Mouse (Mus musculus) heart, adult 2 months (tissue): ENCODE measurements around the gene Tada3. TPM values are rescaled to one million over a fixed set of nuclear protein-coding genes. Genes with fewer than 3 reads are reported as not detected.

Source experiments
- DNase-seq, 2 experiments: peaks; one replicate each; pipeline ENCODE4 v3.0.0; 2021
- H3K27ac ChIP-seq: fragments of 200-600 bp; 2 replicates; pipeline ENCODE4 v1.8.1; 2022
- H3K27me3 ChIP-seq: fragments of 200-500 bp; 2 replicates; pipeline ENCODE4 v1.6.1; 2012; ENCODE audit warnings: mild to moderate bottlenecking, low read length, inconsistent platforms, mixed read lengths; ENCODE audit not compliant: control insufficient read depth, insufficient read depth
- H3K36me3 ChIP-seq: fragments of 200-500 bp; 2 replicates; pipeline ENCODE4 v1.6.1; 2012; ENCODE audit warnings: low read length, inconsistent platforms; ENCODE audit not compliant: control insufficient read depth, insufficient read depth
- H3K4me1 ChIP-seq: fragments of 200-500 bp; 2 replicates; pipeline ENCODE4 v1.6.1; 2011; ENCODE audit warnings: low read length; ENCODE audit not compliant: control insufficient read depth, insufficient read depth
- H3K4me3 ChIP-seq: fragments of 200-600 bp; 2 replicates; pipeline ENCODE4 v1.8.1; 2022
- H3K79me2 ChIP-seq: fragments of 200-500 bp; replicated peaks from 2 replicates; pipeline ENCODE4 v1.6.1; 2012; ENCODE audit warnings: mild to moderate bottlenecking, inconsistent platforms, low read length, moderate library complexity, mixed read lengths; ENCODE audit not compliant: control insufficient read depth, insufficient read depth
- H3K9ac ChIP-seq: fragments of 200-500 bp; 2 replicates; pipeline ENCODE4 v1.6.1; 2012; ENCODE audit warnings: low read depth, mild to moderate bottlenecking, control low read depth, inconsistent platforms, low read length, mixed read lengths
- CTCF ChIP-seq: fragments of 200-600 bp; IDR thresholded peaks from 2 replicates; pipeline ENCODE4 v1.8.1; 2022; ENCODE audit warnings: antibody characterized with exemption, mild to moderate bottlenecking, moderate library complexity
- EP300 ChIP-seq: fragments of 200-500 bp; IDR thresholded peaks from 2 replicates; pipeline ENCODE4 v1.6.1; 2011; ENCODE audit warnings: low read depth, low read length, control low read depth; ENCODE audit not compliant: insufficient read depth
- POLR2A ChIP-seq: fragments of 200-500 bp; IDR thresholded peaks from 2 replicates; pipeline ENCODE4 v1.6.1; 2011; ENCODE audit warnings: mild to moderate bottlenecking, low read depth, low read length, control low read depth; ENCODE audit not compliant: insufficient read depth
- WGBS: fragments of 180-500 bp; shearing (Covaris S2); methylation state at CpG from one replicate; pipeline ENCODE4 v1.1.7; 2018; 5-methylcytosine and 5-hydroxymethylcytosine counted together
- intact Hi-C: fragments of 180-260 bp; cut with DNase I; formaldehyde crosslinking; loops from one replicate; pipeline ENCODE4 v1.15.1; 2025
- polyA plus RNA-seq: library from polyadenylated mRNA; depleted of rRNA; stranded (reverse); fragments of >200 nt; gene quantifications from 2 replicates; pipeline ENCODE4 v1.2.3, GENCODE M21; 2012
- total RNA-seq, 2 experiments: library from RNA; stranded (reverse); gene quantifications; 2 replicates each; pipeline ENCODE4 v1.2.3; 2021

Tada3 gene
- total and polyA plus RNA-seq, 3 experiments: 16.1 to 24.2 (median 23.5) TPM

- no peak for DNase-seq
- 76% methylated on average over 12 of the region's 12 CpGs for WGBS
- intact Hi-C loops: no loop called here
- no peaks in the 10 kb centered on the region for H3K36me3 ChIP-seq
- no peak overlapping the region for H3K9ac ChIP-seq
- no peak for TF ChIP-seq EP300
- TF ChIP-seq CTCF: no peak
- no peak for TF ChIP-seq POLR2A
- no peaks in the 10 kb centered on the region for H3K27me3 ChIP-seq
- no peaks in the 10 kb centered on the region for H3K4me1 ChIP-seq
- no peaks in the 10 kb centered on the region for H3K79me2 ChIP-seq
- H3K4me3 ChIP-seq: no peak overlapping the region
- H3K27ac ChIP-seq: no peak overlapping the region
Observed at GRCm38 (mm10) chr6:113404649-113405448, 27.2 kb upstream of the Tada3 start.

- H3K36me3 ChIP-seq: no peaks in the 10 kb centered on the region
- no peaks in the 10 kb centered on the region for H3K4me1 ChIP-seq
- no peak overlapping the region for H3K9ac ChIP-seq
- no peak overlapping the region for H3K27ac ChIP-seq
- peak in 1 of 2 experiments; percentile 41 for DNase-seq
- TF ChIP-seq EP300 (no peak), CTCF (no peak), POLR2A (no peak)
- H3K27me3 ChIP-seq: no peaks in the 10 kb centered on the region
- intact Hi-C loops: no loop called here
- H3K4me3 ChIP-seq: no peak overlapping the region
- H3K79me2 ChIP-seq: no peaks in the 10 kb centered on the region
- 80% methylated on average over 13 of the region's 13 CpGs for WGBS
Observed at GRCm38 (mm10) chr6:113402094-113402493, 24.4 kb upstream of the Tada3 start.

- 89% methylated on average over 10 of the region's 10 CpGs for WGBS
- TF ChIP-seq POLR2A (no peak), CTCF (no peak), EP300 (no peak)
Observed at GRCm38 (mm10) chr6:113396270-113397030, 18.8 kb upstream of the Tada3 start.

GRCm38 (mm10) chr6:113395501-113395900 lies 17.8 kb upstream of the Tada3 start:
- Histone ChIP-seq H3K4me1 (peaks cover 1% of the 10 kb centered on the region; the same call in 1 of the 2 replicates), H3K9ac (no peak overlapping the region), H3K27ac (no peak overlapping the region), H3K36me3 (no peaks in the 10 kb centered on the region), H3K27me3 (no peaks in the 10 kb centered on the region), H3K79me2 (no peaks in the 10 kb centered on the region), H3K4me3 (no peak overlapping the region)
- intact Hi-C loops: no loop called here
- no peak for TF ChIP-seq EP300
- no peak for TF ChIP-seq POLR2A
- 0 out of 2 replicates have a peak, but pooled peaks have one; percentile 10 for TF ChIP-seq CTCF
- DNase-seq: no peak
- WGBS: 92% methylated on average over 6 of the region's 6 CpGs

More at GRCm38 (mm10) chr6:113396270-113397030, 18.8 kb upstream of the Tada3 start:
- Histone ChIP-seq H3K27ac (no peak overlapping the region), H3K36me3 (no peaks in the 10 kb centered on the region), H3K4me3 (no peak overlapping the region), H3K27me3 (no peaks in the 10 kb centered on the region), H3K9ac (no peak overlapping the region), H3K79me2 (no peaks in the 10 kb centered on the region), H3K4me1 (peaks cover 1% of the 10 kb centered on the region; the same call in 1 of the 2 replicates)
- intact Hi-C loops: no loop called here
- DNase-seq: no peak

- TF ChIP-seq CTCF (no peak), POLR2A (no peak), EP300 (no peak)
- 88% methylated on average over 11 of the region's 11 CpGs for WGBS
- Histone ChIP-seq H3K27ac (no peak overlapping the region), H3K27me3 (no peaks in the 10 kb centered on the region), H3K4me1 (peaks cover 1% of the 10 kb centered on the region; the same call in 1 of the 2 replicates), H3K79me2 (no peaks in the 10 kb centered on the region), H3K36me3 (no peaks in the 10 kb centered on the region), H3K9ac (no peak overlapping the region), H3K4me3 (no peak overlapping the region)
- no peak for DNase-seq
- intact Hi-C loops: no loop called here
Observed at GRCm38 (mm10) chr6:113394811-113395210, 17.1 kb upstream of the Tada3 start.
